Mouse (Mus musculus) spleen, postnatal 4 days (tissue): ENCODE results near the gene Tmem129.

ENCODE experiments used
- DNase-seq, 2 experiments: peaks; one replicate each; pipeline ENCODE4 v3.0.0; 2022; ENCODE audit warnings: low spot score in 2 of 2

The Tmem129 gene

DNA sequence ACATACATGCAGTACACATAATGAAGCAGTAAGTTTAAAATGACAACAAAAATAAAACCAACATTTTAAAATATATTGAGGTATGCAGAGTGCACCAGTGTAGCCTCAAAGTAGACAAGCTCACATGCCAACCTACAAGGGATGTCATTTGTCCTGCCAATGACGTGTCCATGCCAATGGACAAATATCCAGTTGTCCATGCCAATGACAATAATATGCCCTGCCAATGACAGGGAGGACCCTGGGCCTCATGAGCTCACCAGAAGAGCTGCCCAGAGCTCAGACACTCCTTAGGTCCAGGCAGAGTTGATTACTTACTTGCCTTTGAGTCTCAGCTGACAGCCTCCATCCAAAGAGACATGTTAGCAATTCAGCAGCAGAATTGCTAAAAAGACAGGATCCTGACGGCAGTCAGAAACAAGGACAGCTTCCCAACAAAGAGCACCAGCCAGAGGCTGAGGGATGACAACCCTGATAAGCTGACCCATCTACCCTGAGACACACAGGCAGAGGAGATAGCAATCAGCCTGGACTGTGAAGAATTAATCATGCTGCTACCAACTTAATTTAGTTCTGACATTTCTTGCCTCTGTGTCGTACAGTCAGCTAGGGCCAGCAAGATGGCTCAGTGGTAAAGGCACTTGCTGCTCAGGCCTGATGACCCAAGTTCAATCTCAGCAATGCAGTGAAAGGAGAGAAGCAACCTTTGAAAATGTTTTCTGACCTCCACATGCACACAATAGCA is 20.4 kb downstream of the Tmem129 start:
- no peak for DNase-seq

DNA sequence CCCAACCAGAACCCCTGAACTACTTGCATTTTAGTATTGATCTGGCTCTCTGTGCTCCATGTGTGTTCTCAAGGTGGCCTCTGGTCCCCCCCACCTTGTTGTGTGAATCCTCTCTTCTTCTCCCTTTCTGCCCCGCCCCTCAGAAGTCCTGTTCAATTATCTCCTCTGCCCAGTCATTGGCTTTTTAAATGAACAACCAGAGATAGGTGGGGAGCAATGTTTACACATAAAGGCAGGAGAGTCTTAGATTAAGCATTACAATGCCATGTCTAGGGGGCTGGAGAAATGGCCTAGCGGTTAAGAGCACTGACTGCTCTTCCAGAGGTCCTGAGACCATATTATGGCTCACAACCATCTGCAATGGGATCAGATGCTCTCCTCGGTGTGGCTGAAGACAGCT is 22.9 kb downstream of the Tmem129 start:
- DNase-seq, result no peak

DNA sequence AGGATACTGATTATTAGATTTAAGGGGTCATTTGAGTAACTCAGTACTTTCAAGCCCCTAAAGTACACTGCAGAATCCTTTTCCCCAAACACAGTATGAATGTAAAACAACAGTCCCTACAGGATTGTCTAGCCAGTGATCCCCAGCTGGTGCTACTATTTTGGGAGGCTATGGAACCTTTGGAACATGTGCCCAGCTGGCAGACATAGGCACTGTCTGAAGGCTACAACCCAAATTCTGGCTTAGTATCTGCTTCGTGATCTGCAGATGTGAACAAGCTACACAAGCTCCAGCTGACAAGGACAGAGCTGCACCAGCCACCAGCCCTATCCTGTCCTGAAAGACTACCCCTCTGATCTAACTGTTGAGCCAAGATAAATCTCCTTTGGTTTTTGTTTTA is 25.7 kb downstream of the Tmem129 start:
- DNase-seq, result no peak

DNA sequence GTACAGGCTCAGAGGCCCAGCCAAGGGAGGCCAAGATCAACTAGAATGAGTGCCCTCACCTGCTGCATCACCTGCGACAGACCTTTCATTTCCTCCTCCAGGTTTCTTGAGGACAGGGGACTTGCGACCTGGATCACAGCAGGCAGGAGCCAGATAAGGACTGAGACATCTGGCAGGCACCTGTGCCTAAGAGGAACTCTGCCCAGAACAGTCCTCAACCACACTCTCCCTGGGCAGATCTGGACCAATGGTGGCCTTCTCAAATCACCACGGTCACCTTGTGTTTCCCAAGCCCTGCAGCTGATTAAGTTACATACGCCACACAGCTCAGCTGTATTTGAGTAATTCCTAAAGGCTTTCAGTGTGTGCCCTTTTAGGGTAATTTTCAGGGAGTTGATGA is 27.6 kb downstream of the Tmem129 start:
- no peak for DNase-seq

DNA sequence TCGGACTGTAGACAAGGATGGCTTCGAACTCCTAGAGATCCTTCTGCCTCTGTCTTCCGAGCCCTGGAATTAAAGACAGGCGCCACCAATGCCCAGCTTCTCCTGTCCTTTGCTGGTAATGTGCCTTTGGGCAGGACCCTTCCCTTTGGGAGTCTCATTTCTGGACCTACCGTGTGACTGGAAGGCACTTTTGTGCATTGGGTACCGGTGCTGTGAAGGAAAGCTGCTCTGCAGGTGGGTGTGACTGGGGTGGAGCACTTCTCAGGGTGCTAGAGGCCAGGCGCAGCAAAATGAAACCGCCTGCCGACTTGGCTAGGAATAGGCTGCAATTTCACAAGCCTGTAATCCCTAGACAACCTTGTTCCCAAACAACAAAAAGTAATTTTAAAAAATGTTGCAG is 28.2 kb downstream of the Tmem129 start:
- DNase-seq, result peak; percentile 61 to 76

DNA sequence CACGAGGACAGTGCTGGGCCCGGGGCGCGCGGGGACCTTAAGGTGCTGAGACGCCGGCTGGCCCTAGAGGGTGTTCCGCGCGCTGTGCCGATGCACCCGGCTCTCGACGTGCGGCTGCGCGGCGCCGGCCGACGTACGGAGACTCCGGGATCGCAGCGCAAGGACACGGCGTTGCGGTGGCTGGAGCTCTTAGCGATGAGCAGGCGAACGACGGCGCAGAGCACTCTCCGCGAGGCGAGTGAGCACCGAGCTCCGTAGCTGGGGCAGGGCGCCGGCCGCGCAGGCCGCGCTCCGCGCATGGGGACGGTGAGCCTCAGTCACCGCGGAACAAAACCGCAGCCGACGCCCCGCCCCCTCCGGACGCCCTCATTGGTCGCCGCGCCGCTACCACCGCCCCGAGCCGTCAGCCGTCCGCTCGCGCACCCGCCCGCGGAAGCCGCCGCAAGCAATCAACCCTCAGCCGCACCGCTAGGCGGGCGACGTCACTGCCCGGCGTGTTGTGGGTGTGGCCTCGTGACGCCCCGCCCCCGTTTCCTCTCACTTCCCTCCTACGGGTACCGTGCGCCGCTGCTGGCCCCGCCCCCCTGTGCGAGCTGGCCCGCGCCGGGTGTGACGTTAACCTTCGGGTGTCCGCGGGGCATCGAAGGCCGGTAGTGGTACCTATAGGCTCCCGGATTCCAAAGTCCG is 28.8 kb downstream of the Tmem129 start, which contains the start of the genes Fam53a and Gm9903:
TSS of gene Fam53a (minus strand) at position 335 of the 687 bp plus-strand sequence.
TSS of gene Gm9903 (plus strand) at position 625 of the 687 bp plus-strand sequence.
- peak; percentile 100 for DNase-seq

DNA sequence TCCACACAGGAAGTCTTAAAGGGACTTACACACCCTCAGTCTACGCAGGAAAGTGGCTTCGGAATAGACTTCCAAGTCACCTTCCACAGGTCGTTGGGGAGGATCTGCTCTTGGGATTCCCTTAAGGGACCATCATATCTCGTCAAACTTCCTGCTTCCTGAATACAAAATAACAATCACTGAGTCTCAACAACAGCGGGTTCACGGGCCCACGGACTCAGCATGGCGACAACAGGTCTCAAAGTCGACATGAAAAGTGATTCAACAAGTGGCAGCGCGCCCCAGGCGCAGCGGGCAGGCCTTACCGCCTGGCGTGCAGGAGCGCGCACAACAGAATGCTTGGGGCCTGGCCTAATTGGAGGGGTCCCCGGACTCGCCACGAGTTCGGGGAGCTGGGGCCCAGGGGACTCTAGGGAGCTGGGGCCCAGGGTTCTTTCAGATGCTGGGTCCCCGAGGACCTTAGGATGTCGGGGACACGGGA is 29.4 kb downstream of the Tmem129 start:
- peak in 1 of 2 experiments; percentile 60 for DNase-seq

DNA sequence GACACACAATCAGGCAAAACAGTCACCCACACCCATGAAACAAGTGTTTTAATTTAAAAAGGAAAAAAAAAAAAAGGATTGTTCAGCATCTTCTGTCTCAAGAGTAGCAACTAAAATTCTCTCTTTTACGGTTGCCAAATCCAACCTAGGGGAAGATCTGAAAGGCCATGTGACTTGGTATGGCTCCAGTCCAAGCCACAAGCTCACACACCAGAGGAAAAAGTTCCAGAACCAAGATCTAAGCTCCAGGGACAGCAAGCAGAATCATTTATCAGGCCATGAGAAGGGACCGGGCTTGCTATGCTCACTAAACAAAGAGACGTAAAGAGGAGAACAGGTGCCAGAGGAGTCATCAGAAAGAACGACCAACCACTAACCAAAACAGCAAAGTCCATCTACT is 30.2 kb downstream of the Tmem129 start:
- no peak for DNase-seq

DNA sequence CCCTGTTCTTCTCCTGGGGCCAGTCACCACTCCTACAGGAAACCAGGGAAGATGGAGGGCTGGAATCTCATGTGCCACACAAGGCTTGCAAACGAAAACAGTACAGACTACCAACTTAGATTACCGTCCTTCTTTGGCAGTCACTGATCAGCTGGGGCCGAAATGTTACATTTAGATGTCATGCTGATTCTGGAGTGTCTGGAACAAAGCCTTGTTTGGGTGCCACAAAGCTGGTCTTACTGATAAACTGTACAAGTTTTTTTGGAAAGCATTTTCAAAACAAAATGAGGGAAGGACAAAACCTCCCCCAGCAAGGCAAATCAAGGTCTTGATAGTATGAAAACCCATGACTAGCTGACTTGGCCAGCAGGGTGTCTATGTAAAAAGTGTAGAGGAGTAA is 34.5 kb downstream of the Tmem129 start:
- DNase-seq, result no peak

DNA sequence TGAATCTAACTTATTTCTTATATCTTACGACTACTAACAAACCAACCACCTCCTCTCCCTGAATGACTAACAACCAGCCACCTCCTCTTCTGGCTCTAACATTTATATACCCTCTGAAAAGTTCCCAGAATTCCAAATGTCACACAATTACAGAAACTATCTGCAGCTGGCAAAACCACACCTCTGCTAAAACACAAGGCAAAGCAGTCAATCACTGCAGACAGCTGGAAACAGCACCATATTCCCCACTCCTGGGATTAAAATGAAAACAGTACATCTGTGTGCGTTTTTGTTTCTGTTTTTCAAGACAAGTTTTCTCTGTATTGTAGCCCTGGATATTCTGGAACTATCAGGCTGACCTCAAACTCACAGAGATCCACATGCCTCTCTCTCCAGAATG is 35.5 kb downstream of the Tmem129 start:
- DNase-seq, result no peak

DNA sequence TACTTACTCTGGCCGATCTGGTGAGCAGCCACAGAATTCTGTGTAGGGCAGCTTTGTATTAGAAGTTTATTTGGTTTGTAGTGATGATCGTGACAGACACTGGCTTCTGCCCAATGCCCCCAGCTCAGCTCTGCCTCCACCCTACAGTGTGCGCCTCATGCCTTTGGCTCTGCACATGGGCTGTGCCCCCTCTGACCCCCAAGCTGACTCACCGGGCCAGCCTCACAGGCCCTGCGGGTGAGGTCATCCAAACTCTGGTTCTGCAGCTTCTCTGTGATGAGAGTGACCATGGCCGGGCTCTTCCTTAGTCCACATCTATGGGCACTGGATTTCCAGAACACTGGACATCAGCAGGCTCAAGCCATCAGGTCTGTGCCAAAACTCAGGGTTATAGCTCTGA is 43.8 kb downstream of the Tmem129 start:
- no peak for DNase-seq

DNA sequence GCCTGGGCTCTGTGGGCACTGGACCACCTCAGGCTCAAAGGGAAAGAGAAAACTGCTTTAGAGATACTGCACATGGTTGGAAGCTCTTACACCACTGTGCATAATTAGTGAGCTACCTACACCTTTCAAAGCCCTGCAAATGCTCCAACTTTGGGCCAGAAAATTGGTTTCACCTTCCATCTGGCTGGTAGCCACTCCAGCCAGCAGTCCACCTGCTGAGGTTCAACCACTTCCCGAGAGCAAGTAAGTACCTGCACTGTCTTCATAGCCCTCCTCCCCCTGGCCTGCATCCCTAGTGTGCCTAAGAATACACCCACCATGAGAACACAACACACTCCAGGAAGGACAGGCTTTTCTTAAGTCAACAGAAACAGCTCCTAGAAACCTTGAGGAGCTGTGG is 46.4 kb downstream of the Tmem129 start:
- DNase-seq, result no peak

DNA sequence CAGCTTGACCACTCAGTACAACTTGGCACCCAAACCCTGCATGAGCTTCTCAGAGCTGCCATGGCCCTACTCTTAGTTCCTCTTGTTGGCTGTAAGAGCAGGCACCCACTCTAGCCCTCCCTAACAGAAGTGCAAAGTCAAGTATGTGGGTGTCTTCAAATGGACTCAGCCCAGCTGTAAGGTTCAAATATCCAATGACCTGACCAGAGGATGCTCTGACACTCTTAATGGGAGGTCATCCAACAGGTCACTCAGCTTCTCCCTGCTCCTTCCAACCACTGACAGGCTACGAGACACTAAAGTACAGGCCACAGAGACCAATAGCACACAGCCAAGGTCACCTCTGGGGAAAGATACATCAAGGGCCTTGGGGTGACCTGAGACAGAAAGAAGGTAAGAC is 49.0 kb downstream of the Tmem129 start:
- no peak for DNase-seq

DNA sequence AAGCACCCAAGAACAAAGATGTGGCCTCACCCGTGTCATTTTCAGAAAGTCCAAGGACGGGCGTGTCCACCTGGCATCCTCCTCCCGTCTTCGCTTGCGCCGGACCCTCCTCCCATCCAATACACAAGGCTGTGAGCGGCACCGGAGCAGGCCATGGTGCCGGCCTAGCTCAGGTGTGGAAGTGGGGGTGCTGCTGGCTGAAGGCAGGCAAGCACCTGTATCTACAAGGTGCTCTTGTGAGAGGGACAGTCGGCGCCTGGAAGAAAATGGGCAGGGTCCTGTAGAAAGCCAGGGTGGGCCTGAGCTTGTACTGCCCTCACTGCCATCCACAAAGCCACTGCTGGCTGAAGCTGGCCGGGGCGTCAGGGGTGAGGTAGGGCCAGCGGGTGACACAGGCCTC is 50.8 kb downstream of the Tmem129 start:
- DNase-seq, result no peak

DNA sequence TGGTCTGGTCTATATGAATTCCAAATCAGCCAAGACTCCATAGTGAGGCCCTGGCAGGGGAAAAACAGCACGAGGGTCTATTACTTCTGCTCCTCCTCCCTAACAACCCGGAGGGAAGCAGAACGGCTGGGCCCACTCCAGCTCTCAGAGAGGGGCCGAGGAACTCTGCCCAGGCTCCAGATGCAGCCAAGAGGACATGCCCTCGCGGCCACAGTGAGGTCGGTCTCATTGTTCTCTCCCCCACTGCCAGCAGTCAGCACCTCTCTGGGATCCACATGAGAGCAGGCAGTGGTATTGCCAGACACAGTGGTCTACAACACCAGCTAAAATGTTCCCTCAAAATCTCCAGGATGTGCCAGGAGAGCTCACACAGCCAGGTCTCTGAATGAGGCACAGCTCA is 51.6 kb downstream of the Tmem129 start:
- DNase-seq, result no peak

DNA sequence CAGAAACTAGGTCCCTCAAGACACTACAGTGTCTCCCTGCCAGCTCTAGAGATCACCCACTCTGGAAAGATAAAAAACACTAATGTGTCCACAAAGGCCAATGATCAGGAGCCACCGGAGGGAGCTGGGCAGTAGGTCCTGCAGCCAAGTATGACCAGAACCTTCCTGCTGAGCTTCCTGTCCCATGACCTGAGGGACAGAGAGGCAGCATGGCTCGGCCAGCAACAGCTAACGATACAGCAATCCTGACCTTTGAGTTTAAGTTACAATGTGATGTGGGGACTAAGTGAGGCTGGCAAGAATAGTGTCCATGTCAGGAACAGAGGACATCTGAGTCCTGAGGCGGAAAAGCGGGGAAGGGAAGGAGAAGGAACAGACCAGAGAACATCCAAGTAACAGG is 52.9 kb downstream of the Tmem129 start:
- DNase-seq, result no peak
